Mouse (Mus musculus): Measurements from ENCODE around the gene Prmt7.

- TF ChIP-seq CHD2 (IDR thresholded peaks at IDR 0.05; ENCODE audit: low read length) (no peak), NRF1 (IDR thresholded peaks at IDR 0.05; ENCODE audit: low read depth, low read length) (no peak), SMC3 (IDR thresholded peaks at IDR 0.05; ENCODE audit: low read depth, low read length) (no peak), MXI1 (IDR thresholded peaks at IDR 0.05; ENCODE audit: low read depth, low read length) (no peak), CTCF (conservative IDR thresholded peaks at IDR 0.05 in 1 of 2, IDR thresholded peaks at IDR 0.05 in 1 of 2; ENCODE audit: low read depth in 2 of 2, low read length in 2 of 2) (no peak), POLR2AphosphoS2 (IDR thresholded peaks at IDR 0.05; ENCODE audit: low read depth, low read length) (no peak)
Observed at GRCm38 (mm10) chr8:106213959-106214358, 3.2 kb downstream of the Prmt7 start.

Data from CH12.LX (cell line).